Mouse (Mus musculus) testis, adult 2 months (tissue): ENCODE results near the gene Rpap2. TPM values are rescaled to one million over a fixed set of nuclear protein-coding genes. Genes with fewer than 3 reads are reported as not detected.

Source experiments
- H3K27ac ChIP-seq: fragments of 200-500 bp; 2 replicates; pipeline ENCODE4 v1.5.1; 2012; ENCODE audit warnings: low read depth, low read length; ENCODE audit not compliant: control insufficient read depth, insufficient read depth
- H3K27me3 ChIP-seq: fragments of 200-500 bp; 2 replicates; pipeline ENCODE4 v1.6.1; 2012; ENCODE audit warnings: mild to moderate bottlenecking, low read length, moderate library complexity; ENCODE audit not compliant: control insufficient read depth, insufficient read depth
- H3K36me3 ChIP-seq: fragments of 200-500 bp; 2 replicates; pipeline ENCODE4 v1.6.1; 2012; ENCODE audit warnings: mild to moderate bottlenecking, low read length; ENCODE audit not compliant: control insufficient read depth, insufficient read depth
- H3K4me1 ChIP-seq: fragments of 200-500 bp; 2 replicates; pipeline ENCODE4 v1.6.1; 2012; ENCODE audit warnings: low read length; ENCODE audit not compliant: control insufficient read depth, insufficient read depth
- H3K4me3 ChIP-seq: fragments of 200-500 bp; 2 replicates; pipeline ENCODE4 v1.5.1; 2012; ENCODE audit warnings: low read depth, mild to moderate bottlenecking, low read length, moderate library complexity, mixed read lengths; ENCODE audit not compliant: control insufficient read depth
- CTCF ChIP-seq: fragments of 200-500 bp; IDR thresholded peaks from 2 replicates; pipeline ENCODE4 v1.5.1; 2012; ENCODE audit warnings: low read depth, mild to moderate bottlenecking, inconsistent platforms, low read length, moderate library complexity; ENCODE audit not compliant: control insufficient read depth, insufficient read depth, insufficient replicate concordance
- POLR2A ChIP-seq: fragments of 200-500 bp; IDR thresholded peaks from 2 replicates; pipeline ENCODE4 v1.6.1; 2012; ENCODE audit warnings: low read depth, mild to moderate bottlenecking, inconsistent platforms, low read length, moderate library complexity; ENCODE audit not compliant: control insufficient read depth
- polyA plus RNA-seq: library from polyadenylated mRNA; depleted of rRNA; stranded (reverse); fragments of >200 nt; gene quantifications from 2 replicates; pipeline ENCODE4 v1.2.3, GENCODE M21; 2012; rRNA removed

Gene Rpap2
- 9.8 and 10.5 TPM in 2 replicates for polyA plus RNA-seq

GRCm38 (mm10) chr5:107597301-107598077 is at the start of gene Rpap2, which contains the start of gene Glmn:
Gene Rpap2 (plus strand): TSS chr5:107597373.
Gene Glmn (minus strand): TSS chr5:107597888.
- peak within 1 kb of the TSS; percentile 99 for H3K27ac ChIP-seq
- H3K27me3 ChIP-seq = no peaks in the 10 kb centered on the region
- TF ChIP-seq POLR2A (peak; percentile 91), CTCF (no peak)
- H3K4me1 ChIP-seq = no peaks in the 10 kb centered on the region; the same call in 1 of the 2 replicates
- H3K36me3 ChIP-seq = no peaks in the 10 kb centered on the region; the same call in 1 of the 2 replicates
- H3K4me3 ChIP-seq = peak within 1 kb of the TSS; percentile 100

GRCm38 (mm10) chr5:107547955-107548354 is 49.2 kb upstream of the Rpap2 start:
- Histone ChIP-seq H3K4me1 (no peaks in the 10 kb centered on the region), H3K36me3 (peaks cover 4% of the 10 kb centered on the region; the same call in 1 of the 2 replicates), H3K4me3 (no peak overlapping the region), H3K27me3 (no peaks in the 10 kb centered on the region), H3K27ac (no peak overlapping the region)
- no peak for TF ChIP-seq POLR2A
- no peak for TF ChIP-seq CTCF

GRCm38 (mm10) chr5:107548444-107548843 is 48.7 kb upstream of the Rpap2 start:
- no peaks in the 10 kb centered on the region for H3K4me1 ChIP-seq
- TF ChIP-seq CTCF (no peak), POLR2A (no peak)

GRCm38 (mm10) chr5:107554336-107554735 is 42.8 kb upstream of the Rpap2 start:
- Histone ChIP-seq H3K27ac (no peak overlapping the region), H3K36me3 (no peaks in the 10 kb centered on the region; the same call in 1 of the 2 replicates), H3K4me3 (no peak overlapping the region), H3K4me1 (no peaks in the 10 kb centered on the region), H3K27me3 (no peaks in the 10 kb centered on the region)
- TF ChIP-seq POLR2A (no peak), CTCF (no peak)

More at GRCm38 (mm10) chr5:107548444-107548843, 48.7 kb upstream of the Rpap2 start:
- H3K4me3 ChIP-seq = no peak overlapping the region
- H3K27me3 ChIP-seq = no peaks in the 10 kb centered on the region
- no peak overlapping the region for H3K27ac ChIP-seq
- H3K36me3 ChIP-seq = peaks cover 4% of the 10 kb centered on the region; the same call in 1 of the 2 replicates

GRCm38 (mm10) chr5:107556969-107557368 is 40.2 kb upstream of the Rpap2 start:
- no peaks in the 10 kb centered on the region for H3K27me3 ChIP-seq
- H3K4me3 ChIP-seq = no peak overlapping the region
- H3K27ac ChIP-seq = no peak overlapping the region
- TF ChIP-seq CTCF = no peak
- TF ChIP-seq POLR2A = no peak
- H3K4me1 ChIP-seq = no peaks in the 10 kb centered on the region
- H3K36me3 ChIP-seq = no peaks in the 10 kb centered on the region; the same call in none of the 2 replicates

- no peaks in the 10 kb centered on the region for H3K27me3 ChIP-seq
- no peak overlapping the region for H3K27ac ChIP-seq
- H3K36me3 ChIP-seq = peaks cover 1% of the 10 kb centered on the region; the same call in 1 of the 2 replicates
- TF ChIP-seq CTCF = no peak
- no peak for TF ChIP-seq POLR2A
- no peaks in the 10 kb centered on the region for H3K4me1 ChIP-seq
- no peak overlapping the region for H3K4me3 ChIP-seq
Observed at GRCm38 (mm10) chr5:107569148-107569547, 28.0 kb upstream of the Rpap2 start.

- H3K27ac ChIP-seq = no peak overlapping the region
- no peaks in the 10 kb centered on the region for H3K36me3 ChIP-seq
- no peak overlapping the region for H3K4me3 ChIP-seq
- no peaks in the 10 kb centered on the region; the same call in 1 of the 2 replicates for H3K4me1 ChIP-seq
- H3K27me3 ChIP-seq = no peaks in the 10 kb centered on the region
- TF ChIP-seq POLR2A = no peak
- TF ChIP-seq CTCF = no peak
Observed at GRCm38 (mm10) chr5:107598380-107598779, 1.2 kb downstream of the Rpap2 start.
